Mouse (Mus musculus) kidney, adult 2 months (tissue): ENCODE measurements around the gene Madd. TPM values are rescaled to one million over a fixed set of nuclear protein-coding genes. Genes with fewer than 3 reads are reported as not detected.

Source experiments
- DNase-seq: peaks from one replicate; pipeline ENCODE4 v3.0.0; 2021
- H3K27ac ChIP-seq: fragments of 200-500 bp; 2 replicates; pipeline ENCODE4 v1.5.1; 2012; ENCODE audit warnings: low read depth, low read length, control low read depth, inconsistent platforms; ENCODE audit not compliant: insufficient read depth
- H3K27me3 ChIP-seq: fragments of 200-500 bp; replicated peaks from 2 replicates; pipeline ENCODE4 v1.6.1; 2012; ENCODE audit warnings: mild to moderate bottlenecking, moderate library complexity, low read length, inconsistent platforms; ENCODE audit not compliant: control insufficient read depth, insufficient read depth
- H3K36me3 ChIP-seq: fragments of 200-500 bp; 2 replicates; pipeline ENCODE4 v1.6.1; 2012; ENCODE audit warnings: mild to moderate bottlenecking, moderate library complexity, low read length, inconsistent platforms; ENCODE audit not compliant: control insufficient read depth, insufficient read depth
- H3K4me1 ChIP-seq: fragments of 200-500 bp; 2 replicates; pipeline ENCODE4 v1.6.1; 2011; ENCODE audit warnings: low read length; ENCODE audit not compliant: control insufficient read depth, insufficient read depth
- H3K4me3 ChIP-seq: fragments of 200-500 bp; 2 replicates; pipeline ENCODE4 v1.5.1; 2011; ENCODE audit warnings: mild to moderate bottlenecking, low read depth, low read length, control low read depth; ENCODE audit not compliant: insufficient read depth
- CTCF ChIP-seq: fragments of 200-500 bp; conservative IDR thresholded peaks from 2 replicates; pipeline ENCODE4 v1.5.1; 2011; ENCODE audit warnings: low read depth, mild to moderate bottlenecking, control low read depth, low read length, moderate library complexity, mixed read lengths; ENCODE audit not compliant: insufficient read depth, insufficient read length
- POLR2A ChIP-seq: fragments of 200-500 bp; IDR thresholded peaks from one replicate; pipeline ENCODE4 v1.6.1; 2011; ENCODE audit warnings: low read depth, low read length, control low read depth
- WGBS: fragments of 180-500 bp; shearing (Covaris S2); methylation state at CpG from one replicate; pipeline ENCODE4 v1.1.7; 2018; 5-methylcytosine and 5-hydroxymethylcytosine counted together
- polyA plus RNA-seq: library from polyadenylated mRNA; depleted of rRNA; stranded (reverse); fragments of >200 nt; gene quantifications from 2 replicates; pipeline ENCODE4 v1.2.3, GENCODE M21; 2012

Madd gene
- polyA plus RNA-seq, 1 experiment = 14.7 TPM

DNA sequence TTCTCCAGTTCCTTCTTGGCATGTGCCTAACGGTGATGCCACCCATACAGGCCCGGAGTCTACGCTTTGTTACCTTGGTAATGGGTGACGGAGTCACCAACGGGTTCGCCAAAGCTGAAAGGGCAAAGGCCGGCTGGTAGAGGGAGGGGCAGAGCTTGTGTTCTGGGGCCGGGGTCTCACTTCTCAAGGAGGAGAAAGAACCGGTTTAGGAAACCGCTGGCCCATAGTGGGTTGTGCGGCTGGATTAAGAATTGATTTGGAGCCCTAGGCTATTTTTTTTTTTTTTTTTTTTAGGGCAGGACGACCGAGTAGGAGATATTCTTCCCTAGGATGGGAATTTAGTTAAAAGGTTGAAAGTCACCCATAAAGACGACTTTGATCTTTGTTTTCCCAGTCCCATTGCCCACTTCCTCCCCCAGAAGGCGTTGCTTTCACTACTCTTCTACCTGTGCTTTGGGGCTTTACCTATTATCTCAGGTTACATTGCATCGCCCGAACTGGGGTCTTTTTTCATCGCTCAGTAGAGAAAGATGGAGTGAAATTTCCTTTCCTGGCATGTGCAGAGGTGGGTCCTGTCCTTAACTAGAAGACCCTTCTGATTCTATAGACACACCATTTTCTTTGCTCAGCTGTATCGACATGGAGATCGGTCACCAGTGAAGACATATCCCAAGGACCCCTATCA lies 19.5 kb upstream of the Madd start:
- peaks cover 6% of the 10 kb centered on the region; the same call in 1 of the 2 replicates for H3K4me1 ChIP-seq
- H3K4me3 ChIP-seq = peak overlapping the region; percentile 81
- WGBS = 10% methylated on average over 20 of the region's 20 CpGs
- no peak for TF ChIP-seq POLR2A
- no peak for TF ChIP-seq CTCF
- H3K27ac ChIP-seq = no peak overlapping the region
- peaks cover 4% of the 10 kb centered on the region for H3K36me3 ChIP-seq
- no peak for DNase-seq
- H3K27me3 ChIP-seq = no peaks in the 10 kb centered on the region

DNA sequence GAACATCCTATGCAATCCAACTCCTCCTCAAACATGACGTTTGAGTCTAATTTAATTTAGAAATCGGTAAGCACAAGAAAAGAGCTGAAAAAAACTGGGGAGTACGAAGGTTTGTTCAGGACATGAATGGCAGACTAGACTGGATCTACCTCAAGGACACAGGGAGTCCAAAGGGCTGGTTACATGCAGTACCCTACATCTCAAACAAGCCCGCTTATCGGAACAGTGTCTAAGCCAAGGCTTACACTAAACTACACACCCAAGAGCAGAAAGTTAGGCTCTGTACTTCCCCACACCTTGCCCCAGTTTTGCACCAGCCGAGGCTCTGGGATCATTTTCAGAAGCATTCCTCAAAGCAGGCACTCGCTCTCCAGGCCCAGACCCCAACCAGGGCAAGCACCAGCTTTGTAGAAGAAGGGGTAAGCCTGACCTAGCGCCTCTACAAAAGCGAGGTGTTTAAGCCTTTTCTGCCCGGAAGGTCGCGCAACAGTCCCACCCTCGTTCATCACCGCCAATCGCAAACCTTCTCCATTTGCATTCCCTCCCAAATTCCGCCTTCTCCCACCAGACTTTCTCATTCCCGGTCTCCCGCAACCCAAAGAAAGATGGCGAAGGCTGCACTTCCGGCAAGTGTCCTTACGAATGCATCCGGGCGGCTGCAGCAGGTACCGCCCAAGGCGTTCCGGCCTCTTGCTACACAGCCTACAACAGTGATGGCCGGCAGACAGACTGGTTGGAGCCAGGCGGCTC lies 18.8 kb upstream of the Madd start, which contains the start of the genes Nr1h3 and Acp2:
Nr1h3 (minus strand) TSS at position 613 of the 750 bp plus-strand sequence.
Acp2 (plus strand) TSS at position 664 of the 750 bp plus-strand sequence.
- Histone ChIP-seq H3K27me3 (no peaks in the 10 kb centered on the region), H3K27ac (peak within 1 kb of the TSS; percentile 89), H3K4me1 (peaks cover 6% of the 10 kb centered on the region; the same call in 1 of the 2 replicates), H3K36me3 (peaks cover 1% of the 10 kb centered on the region; the same call in 1 of the 2 replicates), H3K4me3 (peak within 1 kb of the TSS; percentile 81)
- WGBS = 1% methylated on average over 28 of the region's 28 CpGs
- peak; percentile 82 for TF ChIP-seq POLR2A
- TF ChIP-seq CTCF = no peak
- peak; percentile 97 for DNase-seq

DNA sequence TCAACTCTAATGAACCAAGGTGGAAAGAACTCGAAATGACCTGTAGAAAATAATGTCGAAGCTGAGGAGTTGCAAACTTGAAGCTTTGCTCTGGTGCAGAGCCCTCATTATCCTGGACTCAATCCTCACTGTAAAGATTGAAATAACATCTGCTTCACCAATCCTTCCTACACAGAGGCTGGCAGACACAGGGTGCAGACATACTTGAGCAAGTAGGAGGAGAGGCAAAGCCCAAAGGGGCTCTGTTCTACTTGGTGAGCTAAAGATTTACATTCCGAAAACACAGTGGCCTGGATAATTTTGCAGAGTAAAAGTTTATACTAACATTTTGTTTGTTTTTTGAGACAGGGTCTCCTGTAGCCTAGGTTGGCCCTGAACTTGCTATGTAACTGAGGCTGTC lies 15.3 kb upstream of the Madd start:
- Histone ChIP-seq H3K36me3 (no peaks in the 10 kb centered on the region), H3K4me3 (no peak overlapping the region), H3K27me3 (no peaks in the 10 kb centered on the region), H3K27ac (no peak overlapping the region), H3K4me1 (peaks cover 11% of the 10 kb centered on the region; the same call in 1 of the 2 replicates)
- WGBS = 77% methylated on average over 3 of the region's 3 CpGs
- TF ChIP-seq POLR2A = no peak
- no peak for TF ChIP-seq CTCF
- DNase-seq = no peak

DNA sequence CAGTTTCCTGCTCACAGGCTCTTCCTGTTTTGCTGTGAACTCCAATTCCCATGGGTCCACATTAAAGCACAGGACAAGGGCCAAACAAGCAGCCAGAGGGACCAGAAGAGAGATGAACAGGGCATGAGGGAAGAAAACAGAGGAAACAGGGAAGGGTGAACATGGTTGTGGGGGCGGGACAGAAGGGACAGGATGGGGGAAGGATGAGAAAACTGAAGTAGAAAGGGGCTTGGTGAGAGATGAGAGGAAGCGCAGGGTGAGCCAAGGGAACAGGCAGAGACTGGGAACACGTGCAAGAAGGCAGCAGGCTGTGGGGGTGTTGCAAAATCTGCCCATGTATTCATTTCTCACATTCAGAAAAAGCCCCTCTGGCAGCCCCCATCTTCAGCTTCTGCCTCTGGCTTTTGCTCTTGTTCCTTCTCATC lies 13.0 kb upstream of the Madd start:
- peaks cover 4% of the 10 kb centered on the region; the same call in 1 of the 2 replicates for H3K4me1 ChIP-seq
- no peaks in the 10 kb centered on the region for H3K27me3 ChIP-seq
- H3K36me3 ChIP-seq = no peaks in the 10 kb centered on the region
- no peak overlapping the region for H3K4me3 ChIP-seq
- 66% methylated on average over 3 of the region's 3 CpGs for whole genome bisulfite sequencing
- peak; percentile 72 for DNase-seq
- peak overlapping the region; percentile 27; the same call in 1 of the 2 replicates for H3K27ac ChIP-seq
- no peak for TF ChIP-seq CTCF
- no peak for TF ChIP-seq POLR2A

DNA sequence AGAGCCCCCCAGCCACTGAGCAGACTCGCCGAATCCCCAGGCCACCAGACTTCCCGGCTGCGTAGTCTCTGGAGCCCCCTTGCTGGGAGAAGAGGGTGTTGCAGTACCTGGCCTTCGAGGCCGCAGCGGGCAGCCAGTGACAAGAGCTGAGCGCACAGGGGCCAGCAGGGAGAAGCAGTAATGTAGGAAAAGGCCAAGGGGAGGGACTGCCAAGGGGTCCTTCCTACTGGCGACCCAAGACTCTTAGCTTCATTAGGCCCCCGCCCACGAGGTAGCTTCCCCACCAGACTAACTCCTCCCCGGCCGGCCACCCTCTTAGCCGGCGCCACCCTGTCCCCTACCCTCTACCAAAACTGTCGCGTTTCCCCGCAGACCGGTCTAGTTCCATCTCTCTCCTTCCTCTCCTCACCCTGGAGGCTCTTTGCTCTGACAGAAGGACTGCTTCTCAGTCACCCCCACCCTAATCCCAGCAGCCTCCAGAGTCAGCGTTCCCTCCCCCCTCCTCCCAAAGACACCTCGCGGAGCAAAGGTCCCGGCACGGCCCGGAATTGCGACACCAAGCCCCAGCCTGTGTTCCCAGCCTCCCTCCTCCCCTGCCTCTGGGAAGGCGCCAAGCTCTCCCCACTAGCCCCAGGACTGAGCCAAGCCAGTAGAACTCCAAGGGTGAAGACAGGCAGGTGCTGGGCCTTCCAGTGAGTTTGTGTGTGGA lies 11.1 kb upstream of the Madd start:
- Histone ChIP-seq H3K4me3 (peak overlapping the region; percentile 83), H3K27me3 (no peaks in the 10 kb centered on the region), H3K4me1 (peaks cover 4% of the 10 kb centered on the region; the same call in 1 of the 2 replicates), H3K36me3 (no peaks in the 10 kb centered on the region), H3K27ac (peak overlapping the region; percentile 93)
- 2% methylated on average over 27 of the region's 27 CpGs for WGBS
- TF ChIP-seq CTCF (peak; percentile 77), POLR2A (peak; percentile 12)
- peak; percentile 95 for DNase-seq

DNA sequence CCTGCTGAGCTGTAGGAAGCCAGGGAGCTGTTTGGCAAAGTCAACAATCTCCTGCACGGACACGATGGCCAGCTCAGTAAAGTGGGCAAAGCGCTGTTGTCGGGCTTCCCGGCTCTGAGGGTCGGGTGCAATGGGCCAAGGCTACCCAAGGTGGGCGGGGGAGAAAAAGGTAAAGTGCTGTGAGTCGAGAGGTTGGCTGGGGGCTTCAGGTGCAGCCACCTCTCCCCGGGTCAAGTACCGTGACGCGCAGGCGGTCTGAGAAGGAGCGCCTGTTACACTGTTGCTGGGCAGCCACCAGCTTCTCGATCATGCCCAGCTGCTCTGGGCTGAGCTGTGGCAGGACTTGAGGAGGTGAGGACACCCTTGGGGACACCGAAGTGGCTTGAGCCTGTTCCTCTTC lies 6.9 kb upstream of the Madd start:
- TF ChIP-seq CTCF = no peak
- TF ChIP-seq POLR2A = no peak
- H3K36me3 ChIP-seq = no peaks in the 10 kb centered on the region
- H3K4me3 ChIP-seq = no peak overlapping the region
- WGBS = 91% methylated on average over 16 of the region's 16 CpGs
- no peak overlapping the region for H3K27ac ChIP-seq
- H3K27me3 ChIP-seq = no peaks in the 10 kb centered on the region
- no peak for DNase-seq
- peaks cover 4% of the 10 kb centered on the region; the same call in 1 of the 2 replicates for H3K4me1 ChIP-seq

DNA sequence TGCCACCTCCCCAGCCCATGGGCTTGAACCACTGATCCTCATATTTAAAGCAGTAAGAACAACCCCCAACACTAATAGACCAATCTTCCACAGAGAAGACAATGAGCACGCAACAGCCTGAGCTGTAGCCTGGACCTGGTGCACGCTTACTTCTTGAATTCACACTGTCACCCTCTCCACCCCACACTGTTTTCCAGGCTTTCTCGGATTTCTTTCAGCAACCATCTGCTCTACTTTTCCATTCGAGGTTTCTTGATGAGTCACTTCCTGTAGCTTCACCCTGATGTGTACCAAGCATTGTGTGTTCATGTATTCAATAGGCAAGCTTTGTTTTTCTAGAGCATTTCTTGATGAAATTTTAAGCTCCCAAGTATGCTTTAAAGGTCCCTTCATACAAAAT lies 3.8 kb upstream of the Madd start:
- no peak overlapping the region for H3K27ac ChIP-seq
- no peaks in the 10 kb centered on the region for H3K27me3 ChIP-seq
- H3K4me1 ChIP-seq = no peaks in the 10 kb centered on the region
- no peak for TF ChIP-seq POLR2A
- no peak for TF ChIP-seq CTCF
- WGBS = 52% methylated on average over 4 of the region's 4 CpGs
- DNase-seq = no peak
- H3K4me3 ChIP-seq = no peak overlapping the region
- no peaks in the 10 kb centered on the region for H3K36me3 ChIP-seq
